In genomic region chr12:69185371-69185770, GRCm38 (mm10) we compare ENCODE assay signal across 9 mouse cellular contexts. TPM values are rescaled to one million over a fixed set of nuclear protein-coding genes. Genes with fewer than 3 reads are reported as not detected.
DNase-seq lines count a peak whose midpoint lies in the region; ATAC-seq and TF ChIP-seq lines count a peak whose summit lies in the region.
"Had no signal": no experiment of that assay in that cellular context is flagged by ENCODE, and none has a peak within 500 bp of the region (broad histone marks: within the 10 kb centered on the region; RNA-seq: fewer than 3 reads in every experiment).

No protein-coding gene starts in this region.

- DNase-seq in lung, adult 2 months: no peak
- no peak for DNase-seq in lung, postnatal 25 days (ENCODE audit: low spot score)
- no peak for DNase-seq in natural killer cell, adult 2 months (ENCODE audit: low spot score in 2 of 2)
- DNase-seq: thymus, postnatal 36 days had no signal

- peak overlapping the region; percentile 90 for H3K4me2 ChIP-seq in intestine, embryonic 15.5 days (replicated peaks)
- peak overlapping the region; percentile 96 for H3K4me2 ChIP-seq in neural tube, embryonic 12.5 days (replicated peaks)

- no peak for ATAC-seq in intestine, embryonic 15.5 days
- no peak for ATAC-seq in neural tube, embryonic 12.5 days (ENCODE audit: low FRiP score, low read depth)
- ATAC-seq in frontal cortex, adult (ENCODE audit: low TSS enrichment): no peak
- ATAC-seq in erythroid progenitor cell, adult 5-6 weeks (replicated peaks; ENCODE audit: low FRiP score, poor library complexity, severe bottlenecking): no peak

- TF ChIP-seq POLR2A in lung, adult 2 months (IDR thresholded peaks at IDR 0.05; ENCODE audit: borderline replicate concordance, extremely low read depth, low read depth, low read length): no peak
- TF ChIP-seq POLR2A in embryonic fibroblast, embryonic 13.5 days (IDR thresholded peaks at IDR 0.05; ENCODE audit: low read depth, low read length): no peak

- no peaks in the 10 kb centered on the region for H3K27me3 ChIP-seq in intestine, embryonic 15.5 days (replicated peaks)
- H3K27me3 ChIP-seq in neural tube, embryonic 12.5 days (replicated peaks): no peaks in the 10 kb centered on the region

- TF ChIP-seq CTCF in lung, adult 2 months (IDR thresholded peaks at IDR 0.05; ENCODE audit: insufficient read depth, low read length): no peak
- no peak for TF ChIP-seq CTCF in embryonic fibroblast, embryonic 13.5 days (IDR thresholded peaks at IDR 0.05; ENCODE audit: borderline replicate concordance, insufficient read depth, low read length)

- peak overlapping the region; percentile 36 for H3K4me3 ChIP-seq in lung, adult 2 months (replicated peaks; ENCODE audit: extremely low read depth, low read depth, low read length)
- peak overlapping the region; percentile 94 for H3K4me3 ChIP-seq in embryonic fibroblast, embryonic 13.5 days (ENCODE audit: insufficient read depth, low read length)
- peak overlapping the region; percentile 82 for H3K4me3 ChIP-seq in intestine, embryonic 15.5 days (replicated peaks)
- H3K4me3 ChIP-seq in neural tube, embryonic 12.5 days: peak overlapping the region; percentile 86

- H3K27ac ChIP-seq in embryonic fibroblast, embryonic 13.5 days (ENCODE audit: insufficient read depth, low read length): no peak overlapping the region
- H3K27ac ChIP-seq in intestine, embryonic 15.5 days: no peak overlapping the region
- H3K27ac ChIP-seq in neural tube, embryonic 12.5 days: no peak overlapping the region

- 0 out of 2 replicates have a peak, but pooled peaks cover 4% of the 10 kb centered on the region for H3K36me3 ChIP-seq in intestine, embryonic 15.5 days
- H3K36me3 ChIP-seq in neural tube, embryonic 12.5 days: peaks cover 26% of the 10 kb centered on the region

- 61% methylated on average over 7 of the region's 7 CpGs for WGBS in lung, adult 2 months
- WGBS in intestine, embryonic 15.5 days: 70% methylated on average over 7 of the region's 7 CpGs
- 78% methylated on average over 7 of the region's 7 CpGs for WGBS in neural tube, embryonic 12.5 days

- H3K9ac ChIP-seq in intestine, embryonic 15.5 days: peak overlapping the region; percentile 92
- 0 out of 2 replicates have a peak overlapping the region, but pooled peaks have one; percentile 95 for H3K9ac ChIP-seq in neural tube, embryonic 12.5 days

- no peaks in the 10 kb centered on the region for H3K9me3 ChIP-seq in intestine, embryonic 15.5 days
- H3K9me3 ChIP-seq in neural tube, embryonic 12.5 days: no peaks in the 10 kb centered on the region

- peaks cover 13% of the 10 kb centered on the region for H3K4me1 ChIP-seq in lung, adult 2 months (ENCODE audit: control insufficient read depth, insufficient read depth, low read length)
- peaks cover 6% of the 10 kb centered on the region for H3K4me1 ChIP-seq in embryonic fibroblast, embryonic 13.5 days (ENCODE audit: control insufficient read depth, insufficient read depth, low read length)
- H3K4me1 ChIP-seq in intestine, embryonic 15.5 days (replicated peaks): peaks cover 10% of the 10 kb centered on the region; the same call in 1 of the 2 replicates
- H3K4me1 ChIP-seq in neural tube, embryonic 12.5 days: peaks cover 22% of the 10 kb centered on the region

RNA-seq across cellular contexts. Expression of gene Mgat2, which starts 1.4 kb away (rescaled TPM):
- 16.4 and 19.4 TPM in 2 replicates for polyA plus RNA-seq in lung, adult 2 months (2012; rRNA removed)
- polyA plus RNA-seq in embryonic fibroblast, embryonic 13.5 days (2011; ENCODE audit: insufficient read length, low read depth, missing spikeins): 69.7 and 73.2 TPM in 2 replicates
- 52.8 and 58.7 TPM in 2 replicates for polyA plus RNA-seq in intestine, embryonic 15.5 days (2015; fragmentation: Nextera tagmentation; extraction: Ambion mirVana)
- polyA plus RNA-seq in neural tube, embryonic 12.5 days (2016; fragmentation: Nextera tagmentation; extraction: Ambion mirVana): 50.7 and 51.2 TPM in 2 replicates
- total RNA-seq in erythroid progenitor cell, adult 5-6 weeks (2015; ENCODE audit: low replicate concordance): 19.3 and 19.5 TPM in 2 replicates
- total RNA-seq in erythroid progenitor cell, adult 5-6 weeks (2017; ENCODE audit: low replicate concordance): 15.9 and 22.3 TPM in 2 replicates

RNA-seq across cellular contexts. Expression of gene Rpl36al, which starts 1.5 kb away (rescaled TPM):
- 93.5 and 107 TPM in 2 replicates for polyA plus RNA-seq in lung, adult 2 months (2012; rRNA removed)
- 395 and 420 TPM in 2 replicates for polyA plus RNA-seq in embryonic fibroblast, embryonic 13.5 days (2011; ENCODE audit: insufficient read length, low read depth, missing spikeins)
- polyA plus RNA-seq in intestine, embryonic 15.5 days (2015; fragmentation: Nextera tagmentation; extraction: Ambion mirVana): 720 and 763 TPM in 2 replicates
- 443 and 444 TPM in 2 replicates for polyA plus RNA-seq in neural tube, embryonic 12.5 days (2016; fragmentation: Nextera tagmentation; extraction: Ambion mirVana)
- 169 and 235 TPM in 2 replicates for total RNA-seq in erythroid progenitor cell, adult 5-6 weeks (2015; ENCODE audit: low replicate concordance)
- total RNA-seq in erythroid progenitor cell, adult 5-6 weeks (2017; ENCODE audit: low replicate concordance): 180 and 196 TPM in 2 replicates

RNA-seq across cellular contexts. Expression of gene Gm49383, which starts 11.5 kb away (rescaled TPM):
- 0.21 TPM in 1 of 2 replicates, not detected in the other for polyA plus RNA-seq in lung, adult 2 months (2012; rRNA removed)
- polyA plus RNA-seq in embryonic fibroblast, embryonic 13.5 days (2011; ENCODE audit: insufficient read length, low read depth, missing spikeins): 3.7 and 4.4 TPM in 2 replicates
- polyA plus RNA-seq in intestine, embryonic 15.5 days (2015; fragmentation: Nextera tagmentation; extraction: Ambion mirVana): 25.4 and 28.6 TPM in 2 replicates
- 26.6 and 27.6 TPM in 2 replicates for polyA plus RNA-seq in neural tube, embryonic 12.5 days (2016; fragmentation: Nextera tagmentation; extraction: Ambion mirVana)
- 4.7 TPM in 1 of 2 replicates, not detected in the other for total RNA-seq in erythroid progenitor cell, adult 5-6 weeks (2015; ENCODE audit: low replicate concordance)
- 22.2 and 23.9 TPM in 2 replicates for total RNA-seq in erythroid progenitor cell, adult 5-6 weeks (2017; ENCODE audit: low replicate concordance)

RNA-seq across cellular contexts. Expression of gene Dnaaf2, which starts 12.9 kb away (rescaled TPM):
- 4.0 and 5.0 TPM in 2 replicates for polyA plus RNA-seq in lung, adult 2 months (2012; rRNA removed)
- polyA plus RNA-seq in embryonic fibroblast, embryonic 13.5 days (2011; ENCODE audit: insufficient read length, low read depth, missing spikeins): 1.9 and 2.8 TPM in 2 replicates
- polyA plus RNA-seq in intestine, embryonic 15.5 days (2015; fragmentation: Nextera tagmentation; extraction: Ambion mirVana): 9.0 and 9.1 TPM in 2 replicates
- 11.7 and 12.1 TPM in 2 replicates for polyA plus RNA-seq in neural tube, embryonic 12.5 days (2016; fragmentation: Nextera tagmentation; extraction: Ambion mirVana)
- 2.5 and 10.9 TPM in 2 replicates for total RNA-seq in erythroid progenitor cell, adult 5-6 weeks (2015; ENCODE audit: low replicate concordance)
- 1.4 and 2.8 TPM in 2 replicates for total RNA-seq in erythroid progenitor cell, adult 5-6 weeks (2017; ENCODE audit: low replicate concordance)

RNA-seq across cellular contexts. Expression of gene Lrr1, which starts 16.8 kb away (rescaled TPM):
- 0.34 TPM in 1 of 2 replicates, not detected in the other for polyA plus RNA-seq in lung, adult 2 months (2012; rRNA removed)
- 2.6 and 4.7 TPM in 2 replicates for polyA plus RNA-seq in embryonic fibroblast, embryonic 13.5 days (2011; ENCODE audit: insufficient read length, low read depth, missing spikeins)
- 17.2 and 17.8 TPM in 2 replicates for polyA plus RNA-seq in intestine, embryonic 15.5 days (2015; fragmentation: Nextera tagmentation; extraction: Ambion mirVana)
- polyA plus RNA-seq in neural tube, embryonic 12.5 days (2016; fragmentation: Nextera tagmentation; extraction: Ambion mirVana): 13.8 and 17.4 TPM in 2 replicates
- total RNA-seq in erythroid progenitor cell, adult 5-6 weeks (2015; ENCODE audit: low replicate concordance): 27.0 and 43.2 TPM in 2 replicates
- 24.3 and 24.6 TPM in 2 replicates for total RNA-seq in erythroid progenitor cell, adult 5-6 weeks (2017; ENCODE audit: low replicate concordance)

Comparison
In these comparisons a context has a peak if more than half of its experiments do, and no peak if none do; other contexts are left out.
1. H3K4me3 ChIP-seq: peak in every context shown above with its lines; median percentile 94 in embryonic fibroblast, embryonic 13.5 days; 86 in neural tube, embryonic 12.5 days; 82 in intestine, embryonic 15.5 days; 36 in lung, adult 2 months.